Mouse (Mus musculus) embryonic facial prominence, embryonic 11.5 days (tissue): ENCODE results near the gene Abcb8. TPM values are rescaled to one million over a fixed set of nuclear protein-coding genes. Genes with fewer than 3 reads are reported as not detected.

Experiments
- ATAC-seq: fragments of 200-750 bp; cut with Nextera tagmentation; replicated peaks from 2 replicates; pipeline ENCODE4 v1.8.0; 2017; ENCODE audit warnings: low read depth; ENCODE audit not compliant: insufficient number of reproducible peaks, low FRiP score, low TSS enrichment
- DNase-seq: peaks from one replicate; pipeline ENCODE4 v3.0.0-alpha.2; 2015; ENCODE audit warnings: low spot score
- H3K27ac ChIP-seq: fragments of 300-500 bp; sonication (generic); replicated peaks from 2 replicates; pipeline ENCODE4 v1.5.1; 2014; ENCODE audit warnings: mild to moderate bottlenecking, low read depth, low read length, control low read depth
- H3K27me3 ChIP-seq: fragments of 300-500 bp; sonication (generic); 2 replicates; pipeline ENCODE4 v1.6.1; 2014; ENCODE audit warnings: mild to moderate bottlenecking, low read length, moderate library complexity, mixed read lengths; ENCODE audit not compliant: control insufficient read depth, insufficient read depth
- H3K36me3 ChIP-seq: fragments of 300-500 bp; sonication (generic); replicated peaks from 2 replicates; pipeline ENCODE4 v1.6.1; 2014; ENCODE audit warnings: low read depth, mild to moderate bottlenecking, low read length, moderate library complexity, mixed read lengths; ENCODE audit not compliant: control insufficient read depth, insufficient read depth
- H3K4me1 ChIP-seq: fragments of 300-500 bp; sonication (generic); 2 replicates; pipeline ENCODE4 v1.6.1; 2014; ENCODE audit warnings: low read length, mixed read lengths; ENCODE audit not compliant: control insufficient read depth, insufficient read depth
- H3K4me2 ChIP-seq: fragments of 300-500 bp; sonication (generic); 2 replicates; pipeline ENCODE4 v1.6.1; 2014; ENCODE audit warnings: low read depth, mild to moderate bottlenecking, control low read depth, low read length, moderate library complexity
- H3K4me3 ChIP-seq: fragments of 300-500 bp; sonication (generic); 2 replicates; pipeline ENCODE4 v1.5.1; 2014; ENCODE audit warnings: low read depth, low read length, control low read depth
- H3K9ac ChIP-seq: fragments of 300-500 bp; sonication (generic); replicated peaks from 2 replicates; pipeline ENCODE4 v1.6.1; 2014; ENCODE audit warnings: mild to moderate bottlenecking, control low read depth, low read length
- H3K9me3 ChIP-seq: fragments of 300-500 bp; sonication (generic); replicated peaks from 2 replicates; pipeline ENCODE4 v1.6.1; 2016; ENCODE audit warnings: mild to moderate bottlenecking, low read length, inconsistent platforms, mixed read lengths; ENCODE audit not compliant: control insufficient read depth
- WGBS: fragments of 180-500 bp; shearing (Covaris S2); extraction: QIAGEN DNeasy Blood & Tissue Kit; methylation state at CpG from one replicate; pipeline ENCODE4 v1.1.7; 2014; 5-methylcytosine and 5-hydroxymethylcytosine counted together
- polyA plus RNA-seq: library from polyadenylated mRNA; unstranded; fragments of >200 nt; fragmentation: Nextera tagmentation; extraction: Ambion mirVana; gene quantifications from 2 replicates; pipeline ENCODE4 v1.2.1, GENCODE M21; 2014

Gene Abcb8
- polyA plus RNA-seq, 1 experiment from 2014 or later, result 27.4 TPM

DNA sequence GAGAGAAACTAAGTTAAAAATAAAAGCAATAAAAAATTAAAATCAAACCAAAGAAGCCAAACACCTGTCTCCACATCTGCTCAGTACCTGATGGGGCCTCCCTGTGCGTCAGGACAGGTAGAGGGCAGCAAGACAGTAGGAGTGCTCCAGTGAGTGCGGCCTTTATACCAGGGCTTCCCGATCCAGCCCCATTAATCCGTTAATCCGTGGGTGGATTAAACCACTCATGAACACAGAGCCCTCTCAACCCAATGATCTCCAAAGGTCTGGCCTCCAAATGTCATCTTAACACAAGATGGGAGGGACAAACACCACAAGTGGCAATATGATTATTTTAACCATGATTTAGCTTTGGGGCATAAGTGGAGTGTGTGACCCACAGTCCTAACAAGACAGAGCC is 19.7 kb upstream of the Abcb8 start:
- no peak overlapping the region for H3K4me2 ChIP-seq
- H3K36me3 ChIP-seq, result no peaks in the 10 kb centered on the region
- H3K27me3 ChIP-seq, result no peaks in the 10 kb centered on the region
- WGBS, result 70% methylated on average over 5 of the region's 5 CpGs
- ATAC-seq, result no peak
- H3K4me1 ChIP-seq, result no peaks in the 10 kb centered on the region
- H3K4me3 ChIP-seq, result no peak overlapping the region
- DNase-seq, result no peak
- H3K27ac ChIP-seq, result no peak overlapping the region
- no peaks in the 10 kb centered on the region for H3K9me3 ChIP-seq
- no peak overlapping the region for H3K9ac ChIP-seq

DNA sequence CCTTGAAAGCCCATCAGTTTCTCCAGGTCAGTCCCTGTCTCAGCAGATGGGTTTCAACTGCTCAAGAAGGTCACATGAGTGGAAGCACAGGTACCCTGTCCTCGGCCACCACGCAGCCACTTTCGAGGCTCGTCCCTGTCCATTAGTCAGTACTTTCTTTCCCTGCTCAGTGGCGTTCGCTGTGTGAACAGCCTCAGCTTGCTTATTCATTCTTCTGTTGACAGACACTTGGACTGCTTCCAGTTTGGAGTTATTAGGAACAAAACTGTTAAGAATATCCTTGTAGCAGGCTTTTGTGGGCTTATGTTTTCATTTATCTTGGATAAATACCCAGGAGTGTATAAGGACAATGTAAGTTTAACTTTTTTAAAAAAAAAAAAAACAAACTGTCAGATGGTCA is 19.2 kb upstream of the Abcb8 start:
- no peak overlapping the region for H3K4me2 ChIP-seq
- H3K27ac ChIP-seq, result no peak overlapping the region
- H3K9me3 ChIP-seq, result no peaks in the 10 kb centered on the region
- DNase-seq (no peak), ATAC-seq (no peak)
- WGBS, result 77% methylated on average over 6 of the region's 6 CpGs
- no peak overlapping the region for H3K4me3 ChIP-seq
- H3K9ac ChIP-seq, result no peak overlapping the region
- no peaks in the 10 kb centered on the region for H3K27me3 ChIP-seq
- H3K4me1 ChIP-seq, result no peaks in the 10 kb centered on the region
- H3K36me3 ChIP-seq, result no peaks in the 10 kb centered on the region

DNA sequence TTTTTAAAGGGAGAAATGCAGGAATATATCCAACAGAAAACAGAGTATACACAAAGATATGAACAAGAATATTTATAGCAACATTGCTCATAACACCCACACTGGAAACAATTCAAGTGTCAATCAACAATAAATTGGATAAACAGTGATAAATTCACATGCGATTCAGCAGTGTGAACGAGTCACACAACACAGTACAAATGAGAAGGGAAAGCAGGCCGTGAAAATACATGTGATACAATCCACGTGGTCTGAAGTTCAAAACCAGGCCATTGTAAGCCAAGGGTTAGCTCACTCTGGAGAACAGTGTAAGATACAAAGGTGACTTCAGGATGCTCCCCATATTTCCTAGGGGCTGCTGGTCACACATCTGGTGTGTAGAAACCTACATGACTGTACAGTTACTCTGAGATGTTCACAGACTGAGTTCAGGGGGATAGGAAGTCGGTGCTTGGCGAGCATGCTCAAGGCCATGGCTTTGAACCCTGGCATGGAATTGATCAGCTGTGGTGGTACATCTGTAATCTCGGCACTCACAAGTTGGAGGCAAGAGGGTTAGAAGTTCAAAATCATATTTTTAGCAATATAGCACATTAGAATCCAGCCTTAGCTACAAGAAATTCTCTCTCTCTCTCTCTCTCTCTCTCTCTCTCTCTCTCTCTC is 18.7 kb upstream of the Abcb8 start:
- DNase-seq (no peak), ATAC-seq (no peak)
- Histone ChIP-seq H3K27ac (no peak overlapping the region), H3K4me3 (no peak overlapping the region), H3K9me3 (no peaks in the 10 kb centered on the region), H3K9ac (no peak overlapping the region), H3K27me3 (no peaks in the 10 kb centered on the region), H3K4me2 (no peak overlapping the region), H3K36me3 (no peaks in the 10 kb centered on the region), H3K4me1 (no peaks in the 10 kb centered on the region)
- 84% methylated on average over 7 of the region's 7 CpGs for WGBS

DNA sequence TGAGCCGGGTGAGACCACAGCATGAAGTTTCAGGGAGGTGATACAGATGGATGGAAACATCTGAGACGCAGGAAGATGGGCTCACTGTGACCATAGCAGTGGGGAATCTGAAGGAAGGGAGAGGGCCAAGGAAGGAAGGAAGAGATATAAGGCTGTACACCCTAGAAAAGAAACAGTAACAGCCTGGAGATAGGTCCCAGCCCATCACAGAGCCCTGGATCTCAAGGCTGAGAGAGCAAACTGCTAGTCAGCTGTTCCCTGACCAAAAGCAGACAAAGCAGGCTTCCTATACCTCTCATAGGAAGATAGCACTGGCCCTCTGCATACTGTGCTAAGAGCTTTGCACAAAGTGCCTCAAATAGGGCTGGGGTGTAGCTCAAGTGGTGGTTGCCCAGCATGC is 14.8 kb upstream of the Abcb8 start:
- Histone ChIP-seq H3K4me3 (no peak overlapping the region), H3K27me3 (no peaks in the 10 kb centered on the region), H3K4me1 (peaks cover under 1% of the 10 kb centered on the region; the same call in 1 of the 2 replicates), H3K4me2 (no peak overlapping the region), H3K9ac (no peak overlapping the region), H3K36me3 (no peaks in the 10 kb centered on the region), H3K27ac (no peak overlapping the region), H3K9me3 (no peaks in the 10 kb centered on the region)
- DNase-seq, result no peak
- ATAC-seq, result no peak
- 88% methylated on average over 2 of the region's 2 CpGs for WGBS

DNA sequence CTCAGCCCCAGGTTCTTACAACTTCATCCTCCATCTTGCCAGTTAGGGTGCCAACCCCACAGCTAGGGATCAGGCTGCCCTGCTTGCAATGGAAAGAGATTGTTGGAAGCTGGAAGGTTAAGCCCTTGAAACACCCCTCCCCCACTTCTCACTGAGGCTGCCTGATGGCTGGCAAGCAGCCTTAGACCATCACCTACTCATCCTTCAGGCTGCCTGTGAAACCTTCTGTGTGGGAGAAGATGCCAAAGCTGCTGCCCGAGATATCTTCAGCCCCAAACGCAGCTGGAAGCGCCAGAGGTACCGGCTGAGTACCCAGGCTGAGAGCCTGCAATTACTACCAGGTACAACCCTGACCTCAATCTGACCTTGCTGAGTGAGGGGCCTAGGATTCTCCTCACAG is 14.0 kb upstream of the Abcb8 start:
- Histone ChIP-seq H3K27ac (no peak overlapping the region), H3K4me1 (peaks cover 2% of the 10 kb centered on the region; the same call in 1 of the 2 replicates), H3K27me3 (no peaks in the 10 kb centered on the region), H3K36me3 (no peaks in the 10 kb centered on the region), H3K4me2 (no peak overlapping the region), H3K4me3 (no peak overlapping the region), H3K9me3 (no peaks in the 10 kb centered on the region), H3K9ac (no peak overlapping the region)
- ATAC-seq (no peak), DNase-seq (no peak)
- WGBS, result 69% methylated on average over 4 of the region's 4 CpGs

DNA sequence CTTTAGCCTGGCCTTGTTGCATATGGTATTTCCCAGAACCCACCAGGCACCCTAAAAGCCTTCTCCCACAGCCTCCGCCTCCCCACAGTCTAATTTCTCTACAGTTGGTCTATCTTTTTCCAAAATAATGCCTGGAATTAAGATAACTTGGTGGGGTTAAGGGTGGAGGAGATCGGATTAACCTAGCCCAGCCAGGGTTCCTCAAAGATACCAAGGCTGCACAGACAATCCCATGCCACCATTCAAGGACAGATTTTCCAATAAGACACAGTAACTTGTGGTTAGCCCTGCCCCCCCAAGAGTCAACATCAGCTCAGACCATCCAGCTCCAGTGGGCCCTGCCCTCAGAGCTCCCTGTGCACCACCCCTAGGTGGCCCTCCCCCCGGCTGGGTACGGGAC is 13.0 kb upstream of the Abcb8 start:
- Histone ChIP-seq H3K27me3 (no peaks in the 10 kb centered on the region), H3K27ac (no peak overlapping the region), H3K4me1 (peaks cover 2% of the 10 kb centered on the region; the same call in 1 of the 2 replicates), H3K4me2 (no peak overlapping the region), H3K9ac (no peak overlapping the region), H3K9me3 (no peaks in the 10 kb centered on the region), H3K4me3 (no peak overlapping the region), H3K36me3 (no peaks in the 10 kb centered on the region)
- WGBS, result 93% methylated on average over 4 of the region's 4 CpGs
- no peak for DNase-seq
- no peak for ATAC-seq

DNA sequence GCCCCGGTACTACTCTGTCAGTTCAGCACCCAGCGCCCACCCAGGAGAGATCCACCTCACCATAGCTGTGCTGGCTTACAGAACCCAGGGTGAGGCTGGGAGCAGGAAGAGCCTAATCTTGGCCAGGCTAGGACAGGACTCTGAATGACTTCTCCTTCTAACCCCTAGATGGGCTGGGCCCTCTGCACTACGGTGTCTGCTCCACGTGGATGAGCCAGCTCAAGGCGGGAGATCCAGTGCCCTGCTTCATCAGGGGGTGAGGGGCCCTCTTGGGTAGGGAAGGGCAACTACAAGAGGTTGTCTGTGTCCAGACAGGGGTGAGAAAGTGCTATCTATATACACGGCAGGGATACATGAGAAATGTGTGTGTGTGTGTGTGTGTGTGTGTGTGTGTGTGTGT is 12.0 kb upstream of the Abcb8 start:
- Histone ChIP-seq H3K27ac (no peak overlapping the region), H3K4me3 (no peak overlapping the region), H3K27me3 (no peaks in the 10 kb centered on the region), H3K9ac (no peak overlapping the region), H3K4me2 (no peak overlapping the region), H3K36me3 (no peaks in the 10 kb centered on the region), H3K9me3 (no peaks in the 10 kb centered on the region), H3K4me1 (peaks cover 2% of the 10 kb centered on the region; the same call in 1 of the 2 replicates)
- ATAC-seq, result no peak
- no peak for DNase-seq
- WGBS, result 79% methylated on average over 6 of the region's 6 CpGs

DNA sequence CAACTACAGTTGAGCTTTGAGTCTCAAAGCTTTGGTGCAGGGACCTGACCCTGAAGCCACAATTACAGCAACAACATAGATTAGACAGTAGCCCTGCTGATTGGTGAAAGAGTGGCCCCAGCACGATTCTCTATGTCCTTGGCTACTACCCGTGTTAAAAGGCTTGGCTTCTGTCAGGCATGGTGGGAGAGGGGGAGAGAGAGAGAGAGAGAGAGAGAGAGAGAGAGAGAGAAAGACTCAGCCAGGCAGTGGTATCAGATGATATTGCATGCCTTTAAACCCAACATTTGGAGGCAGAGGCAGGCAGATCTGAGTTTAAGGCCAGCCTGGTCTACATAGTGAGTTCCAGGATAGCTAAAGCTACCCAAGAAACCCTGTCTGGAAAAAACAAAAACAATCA is 11.5 kb upstream of the Abcb8 start:
- Histone ChIP-seq H3K4me1 (peaks cover 2% of the 10 kb centered on the region; the same call in 1 of the 2 replicates), H3K9ac (no peak overlapping the region), H3K27ac (no peak overlapping the region), H3K36me3 (no peaks in the 10 kb centered on the region), H3K9me3 (no peaks in the 10 kb centered on the region), H3K4me3 (no peak overlapping the region), H3K4me2 (no peak overlapping the region), H3K27me3 (0 out of 2 replicates have a peak, but pooled peaks cover 2% of the 10 kb centered on the region)
- DNase-seq, result no peak
- ATAC-seq, result no peak
- WGBS, result 76% methylated on average over 2 of the region's 2 CpGs
